Mouse (Mus musculus) heart, embryonic 11.5 days (tissue): ENCODE results near the gene Fance. TPM values are rescaled to one million over a fixed set of nuclear protein-coding genes. Genes with fewer than 3 reads are reported as not detected.

ENCODE experiments used
- ATAC-seq: fragments of 200-750 bp; cut with Nextera tagmentation; replicated peaks from 2 replicates; pipeline ENCODE4 v1.8.0; 2017; ENCODE audit warnings: moderate library complexity; ENCODE audit not compliant: insufficient number of reproducible peaks, low FRiP score, low TSS enrichment
- H3K27ac ChIP-seq: fragments of 300-500 bp; sonication (generic); 2 replicates; pipeline ENCODE4 v1.5.1; 2014; ENCODE audit warnings: mild to moderate bottlenecking, low read depth, low read length
- H3K27me3 ChIP-seq: fragments of 300-500 bp; sonication (generic); 2 replicates; pipeline ENCODE4 v1.6.1; 2014; ENCODE audit warnings: mild to moderate bottlenecking, low read length, mixed read lengths; ENCODE audit not compliant: control insufficient read depth, insufficient read depth
- H3K36me3 ChIP-seq: fragments of 300-500 bp; sonication (generic); 2 replicates; pipeline ENCODE4 v1.6.1; 2014; ENCODE audit warnings: mild to moderate bottlenecking, low read length, moderate library complexity, mixed read lengths; ENCODE audit not compliant: control insufficient read depth, insufficient read depth
- H3K4me1 ChIP-seq: fragments of 300-500 bp; sonication (generic); 2 replicates; pipeline ENCODE4 v1.6.1; 2014; ENCODE audit warnings: low read length; ENCODE audit not compliant: control insufficient read depth, insufficient read depth
- H3K4me2 ChIP-seq: fragments of 300-500 bp; sonication (generic); 2 replicates; pipeline ENCODE4 v1.6.1; 2014; ENCODE audit warnings: mild to moderate bottlenecking, moderate library complexity
- H3K4me3 ChIP-seq: fragments of 300-500 bp; sonication (generic); 2 replicates; pipeline ENCODE4 v1.5.1; 2014; ENCODE audit warnings: low read depth, low read length
- H3K9ac ChIP-seq: fragments of 300-500 bp; sonication (generic); 2 replicates; pipeline ENCODE4 v1.6.1; 2014; ENCODE audit warnings: mild to moderate bottlenecking, low read depth, low read length, moderate library complexity
- H3K9me3 ChIP-seq: fragments of 300-500 bp; sonication (generic); replicated peaks from 2 replicates; pipeline ENCODE4 v1.6.1; 2016; ENCODE audit warnings: low read length; ENCODE audit not compliant: control insufficient read depth
- WGBS: fragments of 180-500 bp; shearing (Covaris S2); extraction: QIAGEN DNeasy Blood & Tissue Kit; methylation state at CpG from one replicate; pipeline ENCODE4 v1.1.7; 2014; ENCODE audit not compliant: insufficient replicate concordance; 5-methylcytosine and 5-hydroxymethylcytosine counted together
- polyA plus RNA-seq: library from polyadenylated mRNA; unstranded; fragments of >200 nt; fragmentation: Nextera tagmentation; extraction: Ambion mirVana; gene quantifications from 2 replicates; pipeline ENCODE4 v1.2.1, GENCODE M21; 2014

Fance gene
- polyA plus RNA-seq, 1 experiment from 2014 or later, result 15.3 TPM

DNA sequence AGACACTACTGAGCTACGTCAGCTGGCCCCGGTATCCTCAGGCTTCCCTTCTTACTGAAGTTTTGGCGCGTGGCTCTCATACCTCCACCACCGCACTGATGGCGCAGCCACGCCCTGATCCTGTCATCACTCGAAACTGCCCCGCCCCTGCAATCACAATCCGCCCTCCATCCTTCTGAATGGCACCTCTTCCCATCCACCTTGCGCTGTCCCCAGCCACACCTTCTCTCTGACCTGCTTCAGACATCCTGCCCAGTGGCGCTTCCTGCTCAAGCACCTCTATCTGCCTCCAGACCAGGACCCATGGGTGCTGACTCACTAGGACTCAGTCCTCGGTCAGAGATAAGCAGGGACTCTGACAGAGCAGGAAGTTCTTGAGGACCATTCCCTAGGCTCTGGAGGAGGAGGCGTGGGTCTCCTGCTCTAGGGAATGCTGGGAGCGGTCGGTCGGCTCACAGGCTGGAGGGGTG is 62.3 kb downstream of the Fance start:
- Histone ChIP-seq H3K9me3 (no peaks in the 10 kb centered on the region), H3K9ac (no peak overlapping the region), H3K4me2 (no peak overlapping the region), H3K27me3 (peaks cover 28% of the 10 kb centered on the region), H3K27ac (0 out of 2 replicates have a peak overlapping the region, but pooled peaks have one; percentile 22), H3K4me3 (no peak overlapping the region), H3K4me1 (no peaks in the 10 kb centered on the region; the same call in 1 of the 2 replicates), H3K36me3 (no peaks in the 10 kb centered on the region)
- 8% methylated on average over 17 of the region's 17 CpGs for WGBS
- ATAC-seq, result no peak

Other genes starting within 250 kb of the Fance start
- 0.34 and 0.49 TPM in 2 replicates for gene Tcp11, start 232.9 kb upstream of the Fance start, polyA plus RNA-seq
- gene Scube3, start 171.4 kb upstream of the Fance start, polyA plus RNA-seq, result 1.7 and 2.3 TPM in 2 replicates
- gene Zfp523, start 136.4 kb upstream of the Fance start, polyA plus RNA-seq, result 19.5 and 21.0 TPM in 2 replicates
- 2.6 and 2.8 TPM in 2 replicates for gene Def6, start 105.7 kb upstream of the Fance start, polyA plus RNA-seq
- 1.8 and 2.0 TPM in 2 replicates for gene Ppard, start 80.8 kb upstream of the Fance start, polyA plus RNA-seq
- 408 and 446 TPM in 2 replicates for gene Rpl10a, start 15.0 kb downstream of the Fance start, polyA plus RNA-seq
- 6.5 and 7.5 TPM in 2 replicates for gene Tead3, start 37.3 kb downstream of the Fance start, polyA plus RNA-seq
- gene Tulp1, start 51.7 kb downstream of the Fance start, polyA plus RNA-seq, result 2.9 and 5.0 TPM in 2 replicates
- gene Fkbp5, start 204.0 kb downstream of the Fance start, polyA plus RNA-seq, result 5.0 and 5.8 TPM in 2 replicates
- not detected in 2 replicates for gene Armc12, start 217.3 kb downstream of the Fance start, polyA plus RNA-seq
- gene Clpsl2, start 235.9 kb downstream of the Fance start, polyA plus RNA-seq, result not detected in 2 replicates
- 0.73 TPM in 1 of 2 replicates, not detected in the other for gene Clps, start 247.2 kb downstream of the Fance start, polyA plus RNA-seq